Mouse (Mus musculus) midbrain, embryonic 15.5 days (tissue): ENCODE data around the gene Arpp21. TPM values are rescaled to one million over a fixed set of nuclear protein-coding genes. Genes with fewer than 3 reads are reported as not detected.

Experiments used
- ATAC-seq: fragments of 200-750 bp; cut with Nextera tagmentation; replicated peaks from 2 replicates; pipeline ENCODE4 v1.8.0; 2017; ENCODE audit warnings: moderate TSS enrichment
- H3K27ac ChIP-seq: fragments of 300-500 bp; sonication (generic); 2 replicates; pipeline ENCODE4 v1.5.1; 2015; ENCODE audit warnings: mild to moderate bottlenecking, inconsistent platforms
- H3K27me3 ChIP-seq: fragments of 300-500 bp; sonication (generic); replicated peaks from 2 replicates; pipeline ENCODE4 v1.6.1; 2015; ENCODE audit warnings: inconsistent platforms
- H3K36me3 ChIP-seq: fragments of 300-500 bp; sonication (generic); replicated peaks from 2 replicates; pipeline ENCODE4 v1.6.1; 2015; ENCODE audit warnings: inconsistent platforms
- H3K4me1 ChIP-seq: fragments of 300-500 bp; sonication (generic); 2 replicates; pipeline ENCODE4 v1.6.1; 2015; ENCODE audit warnings: inconsistent platforms
- H3K4me2 ChIP-seq: fragments of 300-500 bp; sonication (generic); 2 replicates; pipeline ENCODE4 v1.6.1; 2015; ENCODE audit warnings: inconsistent platforms, mild to moderate bottlenecking, moderate library complexity
- H3K4me3 ChIP-seq: fragments of 300-500 bp; sonication (generic); 2 replicates; pipeline ENCODE4 v1.5.1; 2015; ENCODE audit warnings: mild to moderate bottlenecking, inconsistent platforms
- H3K9ac ChIP-seq: fragments of 300-500 bp; sonication (generic); 2 replicates; pipeline ENCODE4 v1.6.1; 2015; ENCODE audit warnings: mild to moderate bottlenecking, inconsistent platforms
- H3K9me3 ChIP-seq: fragments of 300-500 bp; sonication (generic); 2 replicates; pipeline ENCODE4 v1.6.1; 2016; ENCODE audit warnings: inconsistent platforms
- WGBS: fragments of 180-500 bp; shearing (Covaris S2); methylation state at CpG from one replicate; pipeline ENCODE4 v1.1.7; 2015; ENCODE audit warnings: mixed read lengths; 5-methylcytosine and 5-hydroxymethylcytosine counted together
- microRNA-seq: library from miRNA; unstranded; fragments of <30 nt; microRNA quantifications from one replicate; pipeline ENCODE4, GENCODE M21; 2016
- polyA plus RNA-seq: library from polyadenylated mRNA; unstranded; fragments of >200 nt; fragmentation: Nextera tagmentation; extraction: Ambion mirVana; gene quantifications from 2 replicates; pipeline ENCODE4 v1.2.1, GENCODE M21; 2015

Arpp21 gene
- polyA plus RNA-seq, 1 experiment from 2014 or later = 56.4 TPM

DNA sequence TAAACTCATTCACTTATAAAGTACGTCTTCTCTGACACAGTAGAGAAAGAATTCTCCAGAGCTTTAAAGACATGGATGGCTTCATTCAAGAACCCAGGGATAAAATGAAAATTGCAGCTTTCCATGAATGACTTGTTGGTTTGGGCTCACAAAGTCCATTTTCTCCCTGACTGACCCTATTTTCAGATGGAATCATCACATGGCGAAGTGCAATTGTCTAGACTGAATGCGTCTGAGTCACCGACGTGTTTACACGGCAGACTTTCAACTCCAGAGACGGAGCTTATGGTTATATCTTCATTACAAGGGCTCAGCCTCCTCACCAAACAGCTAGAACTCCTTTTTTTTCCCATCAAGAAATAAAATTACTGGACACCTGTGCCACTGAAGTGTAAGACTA, 203.6 kb downstream of the Arpp21 start:
- no peaks in the 10 kb centered on the region for H3K27me3 ChIP-seq
- no peaks in the 10 kb centered on the region for H3K4me1 ChIP-seq
- WGBS = 52% methylated on average over 7 of the region's 7 CpGs
- H3K9me3 ChIP-seq = no peaks in the 10 kb centered on the region
- no peak overlapping the region for H3K4me3 ChIP-seq
- H3K9ac ChIP-seq = no peak overlapping the region
- no peak for ATAC-seq
- no peak overlapping the region for H3K4me2 ChIP-seq
- H3K27ac ChIP-seq = no peak overlapping the region
- no peaks in the 10 kb centered on the region for H3K36me3 ChIP-seq

DNA sequence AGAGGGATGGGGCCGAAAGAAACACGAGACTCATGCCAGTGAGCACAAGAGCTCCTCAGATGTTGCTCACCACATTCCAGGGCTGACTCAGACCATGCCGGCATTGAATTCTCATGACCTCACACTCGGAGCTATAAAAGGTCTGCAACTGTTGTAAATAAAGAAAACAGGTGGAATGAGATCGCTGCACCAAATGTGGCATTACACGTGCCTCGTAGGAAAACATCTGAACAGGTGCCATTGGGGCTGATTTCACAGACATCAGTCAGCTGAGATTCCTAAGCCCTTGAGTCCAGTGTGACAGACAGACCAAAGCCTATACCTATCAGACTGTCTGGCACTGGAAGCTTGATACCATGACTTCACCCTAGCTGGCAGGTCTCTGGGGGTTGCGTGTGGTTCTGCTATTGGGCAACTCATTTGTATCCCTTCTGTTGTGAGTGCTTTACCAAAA, 212.1 kb downstream of the Arpp21 start:
- H3K4me2 ChIP-seq = no peak overlapping the region
- ATAC-seq = no peak
- H3K9me3 ChIP-seq = no peaks in the 10 kb centered on the region
- H3K27ac ChIP-seq = no peak overlapping the region
- H3K4me3 ChIP-seq = no peak overlapping the region
- no peak overlapping the region for H3K9ac ChIP-seq
- no peaks in the 10 kb centered on the region for H3K27me3 ChIP-seq
- WGBS = 89% methylated on average over 8 of the region's 8 CpGs
- H3K36me3 ChIP-seq = no peaks in the 10 kb centered on the region
- no peaks in the 10 kb centered on the region for H3K4me1 ChIP-seq

DNA sequence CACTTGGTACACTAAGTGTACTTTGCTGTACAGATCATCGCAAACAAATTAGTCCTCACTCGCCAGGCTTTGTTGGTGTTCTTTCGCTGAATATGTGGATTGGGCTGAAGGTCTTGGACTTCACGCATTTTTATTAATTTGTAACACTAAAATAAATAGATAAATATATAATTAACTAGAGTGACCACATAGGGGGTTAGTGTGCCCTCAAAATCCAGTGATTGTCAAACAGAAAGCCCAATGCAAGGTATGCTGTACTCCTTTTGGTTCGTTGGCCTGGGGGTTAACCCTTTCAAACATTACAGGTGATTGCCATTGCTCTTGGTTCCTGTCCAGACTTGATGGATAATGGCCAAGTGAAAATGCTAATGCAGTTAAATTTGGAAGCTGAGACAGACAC, 212.6 kb downstream of the Arpp21 start:
- no peak overlapping the region for H3K9ac ChIP-seq
- WGBS = 90% methylated on average over 5 of the region's 5 CpGs
- H3K4me3 ChIP-seq = no peak overlapping the region
- no peaks in the 10 kb centered on the region for H3K27me3 ChIP-seq
- H3K4me1 ChIP-seq = no peaks in the 10 kb centered on the region
- no peak overlapping the region for H3K4me2 ChIP-seq
- ATAC-seq = no peak
- no peaks in the 10 kb centered on the region for H3K9me3 ChIP-seq
- no peak overlapping the region for H3K27ac ChIP-seq
- no peaks in the 10 kb centered on the region for H3K36me3 ChIP-seq

Small RNA genes lying within 50 kb of the gene (microRNA-seq; reads per million reads assigned to microRNA genes)
- 970 reads per million, percentile 79 among the genes with 10 or more reads in this experiment for gene Mir128-2
